Mouse (Mus musculus) intestine, postnatal 0 days (tissue): ENCODE results near the gene Sema4d. TPM values are rescaled to one million over a fixed set of nuclear protein-coding genes. Genes with fewer than 3 reads are reported as not detected.

ENCODE experiments used
- ATAC-seq: fragments of 200-750 bp; cut with Nextera tagmentation; 2 replicates; pipeline ENCODE4 v1.8.0; 2017; ENCODE audit warnings: mild to moderate bottlenecking, moderate TSS enrichment, moderate library complexity
- H3K27ac ChIP-seq: fragments of 300-500 bp; sonication (generic); 2 replicates; pipeline ENCODE4 v1.5.1; 2014; ENCODE audit warnings: mild to moderate bottlenecking, low read depth, low read length, moderate library complexity
- H3K27me3 ChIP-seq: fragments of 300-500 bp; sonication (generic); replicated peaks from 2 replicates; pipeline ENCODE4 v1.6.1; 2014; ENCODE audit warnings: low read length, mixed read lengths; ENCODE audit not compliant: control insufficient read depth, insufficient read depth
- H3K36me3 ChIP-seq: fragments of 300-500 bp; sonication (generic); 2 replicates; pipeline ENCODE4 v1.6.1; 2014; ENCODE audit warnings: mild to moderate bottlenecking, moderate library complexity; ENCODE audit not compliant: control insufficient read depth, insufficient read depth
- H3K4me1 ChIP-seq: fragments of 300-500 bp; sonication (generic); replicated peaks from 2 replicates; pipeline ENCODE4 v1.6.1; 2014; ENCODE audit warnings: antibody characterized with exemption, low read length, mixed read lengths; ENCODE audit not compliant: control insufficient read depth, insufficient read depth
- H3K4me2 ChIP-seq: fragments of 300-500 bp; sonication (generic); replicated peaks from 2 replicates; pipeline ENCODE4 v1.6.1; 2014; ENCODE audit warnings: low read depth, mild to moderate bottlenecking, moderate library complexity
- H3K4me3 ChIP-seq: fragments of 300-500 bp; sonication (generic); 2 replicates; pipeline ENCODE4 v1.5.1; 2014; ENCODE audit warnings: low read depth, low read length
- H3K9ac ChIP-seq: fragments of 300-500 bp; sonication (generic); 2 replicates; pipeline ENCODE4 v1.6.1; 2014; ENCODE audit warnings: mild to moderate bottlenecking, low read depth, low read length
- H3K9me3 ChIP-seq: fragments of 300-500 bp; sonication (generic); 2 replicates; pipeline ENCODE4 v1.6.1; 2016; ENCODE audit warnings: mixed run types; ENCODE audit not compliant: control insufficient read depth
- CTCF ChIP-seq: sonication (generic); IDR thresholded peaks from 2 replicates; pipeline ENCODE4 v1.5.1; 2016; ENCODE audit warnings: low read depth, mild to moderate bottlenecking, control low read depth, antibody characterized with exemption, moderate library complexity
- WGBS: fragments of 180-500 bp; shearing (Covaris S2); extraction: QIAGEN DNeasy Blood & Tissue Kit; methylation state at CpG from one replicate; pipeline ENCODE4 v1.1.7; 2014; 5-methylcytosine and 5-hydroxymethylcytosine counted together
- polyA plus RNA-seq: library from polyadenylated mRNA; unstranded; fragments of >200 nt; fragmentation: Nextera tagmentation; extraction: Ambion mirVana; gene quantifications from 2 replicates; pipeline ENCODE4 v1.2.1, GENCODE M21; 2015

Sema4d gene
- polyA plus RNA-seq, 1 experiment from 2014 or later, result 3.4 TPM

DNA sequence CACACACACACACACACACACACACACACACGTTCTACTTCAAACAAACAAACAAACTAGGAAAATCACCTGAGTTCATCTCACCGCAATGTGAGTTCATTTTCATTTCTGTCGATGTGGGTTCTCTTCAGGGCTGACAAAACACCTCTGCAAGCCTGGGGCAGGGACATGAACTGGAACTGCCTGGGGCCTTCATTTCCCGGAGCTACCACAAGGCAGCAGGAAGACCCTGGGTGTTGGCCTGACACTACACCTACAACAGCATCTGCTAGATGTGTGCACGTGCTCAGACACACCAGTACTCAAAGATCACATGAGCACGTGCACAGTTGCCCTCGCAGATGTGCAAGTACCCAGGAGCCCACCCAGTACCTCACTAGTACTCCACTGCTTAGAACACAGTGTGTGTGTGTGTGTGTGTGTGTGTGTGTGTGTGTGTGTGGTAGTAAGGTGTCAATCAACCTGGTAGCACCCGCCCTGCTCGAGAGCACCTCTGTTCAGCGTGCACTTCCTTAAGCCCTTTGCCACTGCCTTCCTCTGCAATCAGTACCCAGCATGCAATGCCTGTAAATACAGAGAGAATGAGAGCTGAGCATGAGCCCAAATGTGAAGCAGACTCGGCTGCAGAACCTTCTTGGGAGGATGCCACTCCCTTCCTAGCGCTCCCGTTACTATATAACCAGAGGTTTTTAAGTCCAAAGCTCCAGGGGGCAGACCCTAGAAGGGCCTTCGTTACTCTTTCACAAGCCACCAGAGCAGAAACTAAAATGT is 25.4 kb downstream of the Sema4d start:
- Histone ChIP-seq H3K36me3 (no peaks in the 10 kb centered on the region), H3K4me3 (no peak overlapping the region), H3K27ac (no peak overlapping the region), H3K9ac (no peak overlapping the region), H3K4me2 (no peak overlapping the region), H3K27me3 (no peaks in the 10 kb centered on the region), H3K9me3 (no peaks in the 10 kb centered on the region), H3K4me1 (no peaks in the 10 kb centered on the region)
- WGBS, result 61% methylated on average over 14 of the region's 14 CpGs
- no peak for ATAC-seq
- TF ChIP-seq CTCF, result no peak

DNA sequence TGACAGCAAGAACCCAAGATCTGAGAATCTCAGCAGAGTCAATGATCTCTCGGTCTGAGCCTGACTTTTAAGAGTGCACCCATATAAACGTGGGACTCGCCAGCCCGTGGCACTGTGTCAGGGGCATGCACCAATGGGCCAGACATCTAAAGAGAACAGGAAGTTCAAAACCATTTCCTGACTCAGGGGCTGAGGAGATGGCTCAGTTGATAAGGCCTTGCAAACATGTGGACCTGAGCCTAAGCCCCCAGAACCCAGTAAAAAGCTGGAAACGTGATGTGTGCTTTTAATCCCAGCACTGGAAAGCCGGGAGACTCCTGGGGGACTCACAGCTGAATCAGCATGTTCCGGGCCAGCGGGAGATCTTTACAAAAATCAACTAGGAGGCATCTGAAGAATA is 26.0 kb downstream of the Sema4d start:
- Histone ChIP-seq H3K4me3 (no peak overlapping the region), H3K9me3 (no peaks in the 10 kb centered on the region), H3K4me1 (no peaks in the 10 kb centered on the region), H3K27me3 (no peaks in the 10 kb centered on the region), H3K27ac (no peak overlapping the region), H3K4me2 (no peak overlapping the region), H3K36me3 (no peaks in the 10 kb centered on the region), H3K9ac (no peak overlapping the region)
- 72% methylated on average over 8 of the region's 8 CpGs for WGBS
- TF ChIP-seq CTCF, result no peak
- no peak for ATAC-seq

- Histone ChIP-seq H3K9me3 (no peaks in the 10 kb centered on the region), H3K27me3 (no peaks in the 10 kb centered on the region), H3K9ac (no peak overlapping the region), H3K27ac (no peak overlapping the region), H3K36me3 (no peaks in the 10 kb centered on the region), H3K4me3 (no peak overlapping the region), H3K4me2 (no peak overlapping the region), H3K4me1 (no peaks in the 10 kb centered on the region)
- no peak for ATAC-seq
- no peak for TF ChIP-seq CTCF
- WGBS, result 87% methylated on average over 4 of the region's 4 CpGs
Observed at GRCm38 (mm10) chr13:51766756-51767155, 26.8 kb downstream of the Sema4d start.

GRCm38 (mm10) chr13:51765369-51765768 is 28.2 kb downstream of the Sema4d start:
- WGBS, result 82% methylated on average over 5 of the region's 5 CpGs

DNA sequence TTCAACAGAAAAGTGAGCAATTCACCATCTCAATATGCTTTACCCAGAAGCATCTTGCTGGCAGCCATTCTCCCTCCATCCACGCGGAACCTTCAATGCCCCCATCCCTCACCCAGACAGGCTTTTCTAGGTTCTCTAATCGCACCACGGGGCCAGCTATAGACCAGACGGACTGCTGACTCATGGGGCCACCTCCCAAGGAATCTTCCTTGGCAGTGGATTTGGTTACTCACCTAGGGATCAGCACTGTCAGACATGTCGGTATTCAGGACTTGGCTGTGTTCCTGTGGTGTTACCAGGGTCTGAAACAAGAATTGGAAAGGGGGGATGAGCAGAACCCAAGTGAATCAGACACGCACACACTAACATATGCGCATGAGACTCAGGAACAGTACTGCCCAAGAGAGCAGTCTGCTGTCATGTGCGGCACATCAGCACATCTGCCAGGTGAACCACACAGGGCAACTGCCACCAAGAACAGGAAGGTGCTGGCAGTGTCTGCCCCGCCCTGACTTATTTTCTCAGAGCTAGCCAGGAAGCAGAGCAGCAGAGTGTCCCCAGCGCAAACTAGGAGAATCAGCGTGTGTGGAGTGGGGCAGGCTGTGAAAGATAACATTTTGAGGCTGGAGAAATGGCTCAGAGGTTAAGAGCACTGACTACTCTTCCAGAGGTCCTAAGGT is 30.4 kb downstream of the Sema4d start:
- 80% methylated on average over 12 of the region's 12 CpGs for WGBS
- Histone ChIP-seq H3K4me2 (no peak overlapping the region), H3K9ac (no peak overlapping the region), H3K9me3 (no peaks in the 10 kb centered on the region), H3K4me3 (no peak overlapping the region), H3K4me1 (no peaks in the 10 kb centered on the region), H3K36me3 (no peaks in the 10 kb centered on the region), H3K27me3 (no peaks in the 10 kb centered on the region), H3K27ac (no peak overlapping the region)
- no peak for TF ChIP-seq CTCF
- ATAC-seq, result 0 out of 2 replicates have a peak, but pooled peaks have one; percentile 8

More at GRCm38 (mm10) chr13:51765369-51765768, 28.2 kb downstream of the Sema4d start:
- no peaks in the 10 kb centered on the region for H3K27me3 ChIP-seq
- no peaks in the 10 kb centered on the region for H3K4me1 ChIP-seq
- H3K36me3 ChIP-seq, result no peaks in the 10 kb centered on the region
- no peak for TF ChIP-seq CTCF
- no peak overlapping the region for H3K27ac ChIP-seq
- H3K4me2 ChIP-seq, result no peak overlapping the region
- H3K9me3 ChIP-seq, result no peaks in the 10 kb centered on the region
- no peak for ATAC-seq
- H3K9ac ChIP-seq, result no peak overlapping the region
- H3K4me3 ChIP-seq, result no peak overlapping the region

DNA sequence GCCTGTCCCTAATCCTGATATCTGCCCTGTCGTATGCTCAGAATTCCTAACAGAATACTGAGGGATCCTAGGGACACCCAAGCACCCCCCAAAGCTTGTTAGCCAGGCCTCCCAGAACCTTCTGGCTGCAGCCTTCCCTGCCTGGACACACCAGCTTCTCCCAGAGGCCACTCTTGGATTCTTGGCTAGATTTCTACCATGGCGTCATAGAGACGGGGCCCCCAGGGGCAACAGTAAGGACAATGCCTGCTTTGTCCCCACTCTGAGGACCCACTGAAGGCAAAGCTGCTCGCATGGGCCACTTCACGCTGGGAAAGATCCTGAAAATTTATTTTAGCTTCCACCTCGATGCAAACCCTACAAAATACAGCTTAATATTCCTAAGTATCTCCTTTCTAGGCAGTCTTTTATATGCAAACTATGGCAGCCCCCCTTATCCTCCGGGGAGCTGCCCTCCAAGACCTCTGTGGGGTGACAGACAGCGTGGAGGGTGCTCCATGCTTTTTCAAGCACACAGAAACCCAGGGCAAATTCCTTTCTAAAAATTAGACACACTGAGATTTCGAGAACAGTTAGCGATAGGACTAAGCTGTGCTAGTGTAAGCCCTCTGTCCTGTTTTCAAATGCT is 32.2 kb downstream of the Sema4d start:
- H3K27me3 ChIP-seq, result no peaks in the 10 kb centered on the region
- no peaks in the 10 kb centered on the region for H3K36me3 ChIP-seq
- no peak for TF ChIP-seq CTCF
- H3K4me3 ChIP-seq, result no peak overlapping the region
- no peak overlapping the region for H3K4me2 ChIP-seq
- no peak overlapping the region for H3K27ac ChIP-seq
- H3K9me3 ChIP-seq, result no peaks in the 10 kb centered on the region
- 71% methylated on average over 10 of the region's 10 CpGs for WGBS
- H3K4me1 ChIP-seq, result 0 out of 2 replicates have a peak, but pooled peaks cover 2% of the 10 kb centered on the region
- H3K9ac ChIP-seq, result no peak overlapping the region
- no peak for ATAC-seq
